Mouse (Mus musculus) liver, adult 2 months (tissue): ENCODE data around the gene 1700067K01Rik.

Experiments
- CTCF ChIP-seq: fragments of 200-500 bp; IDR thresholded peaks from 2 replicates; pipeline ENCODE4 v1.5.1; 2011; ENCODE audit warnings: low read depth, low read length, control low read depth
- POLR2A ChIP-seq: fragments of 200-500 bp; IDR thresholded peaks from 2 replicates; pipeline ENCODE4 v1.6.1; 2011; ENCODE audit warnings: low read length, control low read depth; ENCODE audit not compliant: insufficient read depth; ENCODE audit errors: extremely low read depth

DNA sequence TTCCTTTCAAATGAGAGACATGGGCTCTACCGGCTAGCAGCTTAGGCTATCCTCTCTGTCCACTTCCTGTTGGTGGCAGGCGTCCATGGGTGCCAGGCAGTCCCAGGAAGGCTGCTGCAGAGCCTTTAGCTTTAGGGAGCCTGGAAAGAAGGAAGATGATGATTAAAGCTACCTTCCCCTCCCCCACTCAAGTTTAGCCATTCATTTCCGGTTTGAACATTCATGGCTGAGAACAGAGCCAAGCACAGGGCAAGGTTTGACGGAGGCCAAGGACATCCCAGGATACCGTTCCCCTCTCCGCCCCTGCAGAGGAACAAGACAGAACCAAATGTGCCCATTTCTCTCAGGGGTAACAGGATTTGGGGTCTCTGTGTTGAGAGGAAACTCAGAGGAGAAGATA, 23.7 kb upstream of the 1700067K01Rik start:
- no peak for TF ChIP-seq CTCF
- no peak for TF ChIP-seq POLR2A
